Mouse (Mus musculus) frontal cortex, postnatal 36 days (tissue): Measurements from ENCODE around the gene Shisa9.

Experiments
- DNase-seq, 2 experiments: peaks; one replicate each; pipeline ENCODE4 v3.0.0; 2022; ENCODE audit warnings: low spot score in 2 of 2

The Shisa9 gene

GRCm38 (mm10) chr16:12052051-12052450 is 68.1 kb downstream of the Shisa9 start:
- DNase-seq = no peak

GRCm38 (mm10) chr16:12072573-12072972 is 88.7 kb downstream of the Shisa9 start:
- peak in 1 of 2 experiments; percentile 33 for DNase-seq

GRCm38 (mm10) chr16:12076270-12076669 is 92.4 kb downstream of the Shisa9 start:
- DNase-seq = peak in 1 of 2 experiments; percentile 21

- no peak for DNase-seq
Measured at GRCm38 (mm10) chr16:12076700-12077099, 92.8 kb downstream of the Shisa9 start.

- DNase-seq = no peak
Measured at GRCm38 (mm10) chr16:12083082-12083481, 99.2 kb downstream of the Shisa9 start.

GRCm38 (mm10) chr16:12090604-12091235 is 106.8 kb downstream of the Shisa9 start:
- DNase-seq = no peak

GRCm38 (mm10) chr16:12093253-12093652 is 109.3 kb downstream of the Shisa9 start:
- no peak for DNase-seq

- no peak for DNase-seq
Measured at GRCm38 (mm10) chr16:12094784-12095315, 110.9 kb downstream of the Shisa9 start.

- DNase-seq = no peak
Measured at GRCm38 (mm10) chr16:12095365-12095764, 111.5 kb downstream of the Shisa9 start.

GRCm38 (mm10) chr16:12108436-12108835 is 124.5 kb downstream of the Shisa9 start:
- DNase-seq = no peak

GRCm38 (mm10) chr16:12110851-12111437 is 127.0 kb downstream of the Shisa9 start:
- DNase-seq = peak in 1 of 2 experiments; percentile 51

GRCm38 (mm10) chr16:12114396-12114795 is 130.5 kb downstream of the Shisa9 start:
- no peak for DNase-seq

GRCm38 (mm10) chr16:12115040-12115856 is 131.3 kb downstream of the Shisa9 start:
- peak; percentile 64 to 73 for DNase-seq

GRCm38 (mm10) chr16:12116926-12117325 is 133.0 kb downstream of the Shisa9 start:
- no peak for DNase-seq

- peak in 1 of 2 experiments; percentile 59 for DNase-seq
Measured at GRCm38 (mm10) chr16:12119463-12119862, 135.6 kb downstream of the Shisa9 start.

- no peak for DNase-seq
Measured at GRCm38 (mm10) chr16:12129782-12130181, 145.9 kb downstream of the Shisa9 start.

GRCm38 (mm10) chr16:12146666-12147065 is 162.8 kb downstream of the Shisa9 start:
- peak; percentile 15 to 28 for DNase-seq

GRCm38 (mm10) chr16:12151986-12152385 is 168.1 kb downstream of the Shisa9 start:
- no peak for DNase-seq

GRCm38 (mm10) chr16:12154476-12154875 is 170.6 kb downstream of the Shisa9 start:
- DNase-seq = peak in 1 of 2 experiments; percentile 59

GRCm38 (mm10) chr16:12173482-12174041 is 189.6 kb downstream of the Shisa9 start:
- no peak for DNase-seq

GRCm38 (mm10) chr16:12178031-12178430 is 194.1 kb downstream of the Shisa9 start:
- DNase-seq = no peak

- DNase-seq = no peak
Measured at GRCm38 (mm10) chr16:12189739-12190138, 205.8 kb downstream of the Shisa9 start.
